Mouse (Mus musculus): Measurements from ENCODE around the gene Rnf167.

DNA sequence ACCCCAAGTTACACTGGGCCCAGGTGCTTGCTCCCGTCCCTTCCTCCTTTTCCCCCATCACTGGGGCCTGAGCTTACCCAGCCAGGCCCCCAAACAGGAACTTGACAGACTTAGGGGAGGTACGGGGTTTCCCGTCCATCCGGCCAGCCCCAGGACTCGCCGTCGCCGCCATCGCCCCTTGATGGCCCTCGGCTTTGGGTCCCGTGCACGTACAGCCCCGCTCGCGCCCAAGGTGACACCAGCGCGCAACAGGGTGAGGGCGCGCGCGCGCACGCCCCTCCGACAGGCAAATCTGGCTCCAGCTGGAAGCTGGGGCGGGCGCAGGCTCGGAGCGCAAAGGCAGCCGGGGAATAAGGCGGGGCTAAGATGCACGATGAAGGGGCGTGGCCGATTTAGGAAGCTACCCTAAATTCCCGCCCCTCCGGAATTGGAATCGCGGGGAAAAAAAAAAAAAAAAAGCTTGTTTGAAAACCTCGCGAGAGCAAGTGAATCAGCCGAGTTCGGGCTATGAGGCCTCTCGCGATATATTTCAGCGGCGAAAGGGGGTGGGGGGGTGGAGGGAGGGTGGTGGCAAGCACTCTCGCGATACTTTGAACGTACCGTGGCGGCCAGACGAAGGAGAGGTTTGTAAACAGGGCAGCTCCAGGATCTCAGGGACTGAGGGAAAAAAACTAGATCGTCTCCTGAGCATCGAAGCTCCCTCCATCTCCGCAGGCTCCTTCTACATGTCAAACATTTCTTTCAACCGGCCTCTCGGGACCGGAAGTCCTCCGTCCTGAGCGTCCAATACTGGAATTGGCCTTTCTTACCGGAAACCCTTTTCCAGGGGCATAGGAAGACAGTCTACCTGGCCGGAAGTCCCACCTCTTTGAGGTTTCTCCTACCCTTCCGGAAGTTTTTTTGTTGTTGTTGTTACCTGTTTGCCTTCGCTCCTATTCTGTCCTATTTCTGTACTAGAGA lies at the start of gene Rnf167, which contains the start of gene Slc25a11:
- TF ChIP-seq EP300 (IDR thresholded peaks at IDR 0.05) (peak; percentile 90), CTCF (IDR thresholded peaks at IDR 0.05) (peak; percentile 44)

Measured in lung, postnatal 0 days (tissue).